Mouse (Mus musculus) limb, embryonic 14.5 days (tissue): Measurements from ENCODE around the gene Cdk17. TPM values are rescaled to one million over a fixed set of nuclear protein-coding genes. Genes with fewer than 3 reads are reported as not detected.

Source experiments
- ATAC-seq: fragments of 200-750 bp; cut with Nextera tagmentation; 2 replicates; pipeline ENCODE4 v1.8.0; 2017; ENCODE audit warnings: low read depth, moderate number of reproducible peaks, moderate TSS enrichment; ENCODE audit not compliant: low FRiP score
- DNase-seq: peaks from one replicate; pipeline ENCODE4 v3.0.0-alpha.2; 2015; ENCODE audit warnings: low spot score
- H3K27ac ChIP-seq: fragments of 300-500 bp; sonication (generic); replicated peaks from 2 replicates; pipeline ENCODE4 v1.5.1; 2014; ENCODE audit warnings: low read depth, mild to moderate bottlenecking, low read length, moderate library complexity, mixed read lengths
- H3K27me3 ChIP-seq: fragments of 300-500 bp; sonication (generic); 2 replicates; pipeline ENCODE4 v1.6.1; 2014; ENCODE audit warnings: low read length, mixed read lengths; ENCODE audit not compliant: control insufficient read depth, insufficient read depth
- H3K36me3 ChIP-seq: fragments of 300-500 bp; sonication (generic); 2 replicates; pipeline ENCODE4 v1.6.1; 2014; ENCODE audit warnings: mild to moderate bottlenecking, low read length, moderate library complexity, mixed read lengths; ENCODE audit not compliant: control insufficient read depth, insufficient read depth
- H3K4me1 ChIP-seq: fragments of 300-500 bp; sonication (generic); 2 replicates; pipeline ENCODE4 v1.6.1; 2014; ENCODE audit warnings: antibody characterized with exemption, low read length, mixed read lengths; ENCODE audit not compliant: control insufficient read depth, insufficient read depth
- H3K4me2 ChIP-seq: fragments of 300-500 bp; sonication (generic); replicated peaks from 2 replicates; pipeline ENCODE4 v1.6.1; 2014; ENCODE audit warnings: low read depth, mild to moderate bottlenecking, low read length, moderate library complexity; ENCODE audit not compliant: severe bottlenecking
- H3K4me3 ChIP-seq: fragments of 300-500 bp; sonication (generic); replicated peaks from 2 replicates; pipeline ENCODE4 v1.5.1; 2014; ENCODE audit warnings: low read length
- H3K9ac ChIP-seq: fragments of 300-500 bp; sonication (generic); 2 replicates; pipeline ENCODE4 v1.6.1; 2014; ENCODE audit warnings: mild to moderate bottlenecking, low read depth, low read length, moderate library complexity; ENCODE audit not compliant: severe bottlenecking
- H3K9me3 ChIP-seq: fragments of 300-500 bp; sonication (generic); 2 replicates; pipeline ENCODE4 v1.6.1; 2016; ENCODE audit warnings: low read length; ENCODE audit not compliant: control insufficient read depth
- POLR2A ChIP-seq: fragments of 200-500 bp; IDR thresholded peaks from 2 replicates; pipeline ENCODE4 v1.8.0; 2012; ENCODE audit warnings: inconsistent platforms, mild to moderate bottlenecking, moderate library complexity, borderline replicate concordance; ENCODE audit not compliant: insufficient read depth, insufficient read length; ENCODE audit errors: extremely low read depth
- WGBS: fragments of 180-500 bp; shearing (Covaris S2); extraction: QIAGEN DNeasy Blood & Tissue Kit; methylation state at CpG from one replicate; pipeline ENCODE4 v1.1.7; 2014; 5-methylcytosine and 5-hydroxymethylcytosine counted together
- polyA plus RNA-seq, 2 experiments: library from polyadenylated mRNA; depleted of rRNA in 1 of 2; stranded (reverse) in 1 of 2; unstranded in 1 of 2; fragments of >200 nt; fragmentation: Nextera tagmentation in 1 of 2; extraction: Ambion mirVana in 1 of 2; gene quantifications; 2 replicates each; pipeline versions ENCODE4 v1.2.1 to v1.2.3; 2012 to 2014

Cdk17 gene
- polyA plus RNA-seq, 2 experiments, result 24.7 to 25.9 TPM

- no peak for TF ChIP-seq POLR2A
- Histone ChIP-seq H3K36me3 (peaks cover 9% of the 10 kb centered on the region; the same call in 1 of the 2 replicates), H3K4me3 (no peak overlapping the region), H3K4me1 (peaks cover 27% of the 10 kb centered on the region), H3K27me3 (no peaks in the 10 kb centered on the region), H3K27ac (no peak overlapping the region), H3K9me3 (no peaks in the 10 kb centered on the region), H3K9ac (no peak overlapping the region), H3K4me2 (no peak overlapping the region)
- no peak for ATAC-seq
- 43% methylated on average over 7 of the region's 7 CpGs for WGBS
- DNase-seq, result peak; percentile 30
These were observed 130.7 kb downstream of the Cdk17 start for GRCm38 (mm10) chr10:93291352-93291751.

DNA sequence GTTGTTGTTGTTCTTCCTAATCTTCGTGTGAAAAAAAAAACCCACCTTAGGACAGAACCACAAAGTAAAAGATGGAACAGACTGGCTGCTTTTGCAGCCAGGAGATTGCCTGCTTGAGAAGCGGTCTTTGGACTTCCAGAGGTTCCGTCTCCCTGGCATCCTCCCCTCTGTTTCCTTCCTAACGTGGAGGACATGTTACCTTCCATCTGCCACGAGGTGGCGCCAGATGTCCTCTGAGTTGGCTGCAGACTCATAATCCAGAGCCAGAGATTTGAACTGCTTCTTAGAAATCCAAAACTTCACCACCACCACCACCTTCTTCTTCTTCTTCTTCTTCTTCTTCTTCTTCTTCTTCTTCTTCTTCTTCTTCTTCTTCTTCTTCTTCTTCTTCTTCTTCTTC, 131.2 kb downstream of the Cdk17 start:
- Histone ChIP-seq H3K4me3 (no peak overlapping the region), H3K9ac (no peak overlapping the region), H3K27me3 (no peaks in the 10 kb centered on the region), H3K27ac (no peak overlapping the region), H3K4me2 (no peak overlapping the region), H3K9me3 (no peaks in the 10 kb centered on the region), H3K36me3 (peaks cover 9% of the 10 kb centered on the region; the same call in 1 of the 2 replicates), H3K4me1 (peaks cover 31% of the 10 kb centered on the region)
- TF ChIP-seq POLR2A, result no peak
- peak; percentile 84 for DNase-seq
- no peak for ATAC-seq
- 12% methylated on average over 6 of the region's 6 CpGs for WGBS

GRCm38 (mm10) chr10:93293621-93294020, 132.9 kb downstream of the Cdk17 start:
- Histone ChIP-seq H3K9ac (no peak overlapping the region), H3K27ac (no peak overlapping the region), H3K4me1 (peaks cover 43% of the 10 kb centered on the region), H3K4me3 (no peak overlapping the region), H3K27me3 (no peaks in the 10 kb centered on the region), H3K4me2 (no peak overlapping the region), H3K9me3 (no peaks in the 10 kb centered on the region), H3K36me3 (0 out of 2 replicates have a peak, but pooled peaks cover 4% of the 10 kb centered on the region)
- WGBS, result 68% methylated on average over 7 of the region's 7 CpGs
- no peak for TF ChIP-seq POLR2A
- DNase-seq (no peak), ATAC-seq (no peak)

GRCm38 (mm10) chr10:93294547-93295219, 134.0 kb downstream of the Cdk17 start:
- 16% methylated on average over 20 of the region's 20 CpGs for WGBS
- Histone ChIP-seq H3K9me3 (no peaks in the 10 kb centered on the region), H3K27me3 (no peaks in the 10 kb centered on the region), H3K27ac (peak overlapping the region; percentile 74), H3K4me3 (peak overlapping the region; percentile 18), H3K36me3 (0 out of 2 replicates have a peak, but pooled peaks cover 4% of the 10 kb centered on the region), H3K4me2 (peak overlapping the region; percentile 45), H3K9ac (peak overlapping the region; percentile 28; the same call in 1 of the 2 replicates), H3K4me1 (peaks cover 43% of the 10 kb centered on the region)
- ATAC-seq (peak; percentile 38; the same call in 1 of the 2 replicates), DNase-seq (peak; percentile 22)
- no peak for TF ChIP-seq POLR2A

- H3K4me1 ChIP-seq, result peaks cover 41% of the 10 kb centered on the region
- no peak overlapping the region for H3K4me3 ChIP-seq
- ATAC-seq (no peak), DNase-seq (no peak)
- TF ChIP-seq POLR2A, result no peak
- no peaks in the 10 kb centered on the region for H3K27me3 ChIP-seq
- no peak overlapping the region for H3K9ac ChIP-seq
- H3K27ac ChIP-seq, result peak overlapping the region; percentile 59; the same call in 1 of the 2 replicates
- 0 out of 2 replicates have a peak, but pooled peaks cover 4% of the 10 kb centered on the region for H3K36me3 ChIP-seq
- WGBS, result 39% methylated on average over 5 of the region's 5 CpGs
- H3K9me3 ChIP-seq, result no peaks in the 10 kb centered on the region
- no peak overlapping the region for H3K4me2 ChIP-seq
These were observed 137.1 kb downstream of the Cdk17 start for GRCm38 (mm10) chr10:93297774-93298173.
